Mouse (Mus musculus): ENCODE measurements at regions not wholly inside any gene's neighbourhood (a gene's known extent, or its start where the extent isn't known, plus 50 kb on each side); places are given as distances from the start of the nearest gene placed in this dataset.

GRCm38 (mm10) chr3:18711661-18712060 is 763.5 kb downstream of the Cypt12 start:
- TF ChIP-seq POLR2A (IDR thresholded peaks at IDR 0.05; ENCODE audit: insufficient read depth, low read depth, low read length) (no peak), CTCF (IDR thresholded peaks at IDR 0.05; ENCODE audit: insufficient read depth, low read depth, low read length) (no peak)
- WGBS, result 57% methylated on average over 1 of the region's 1 CpGs
- no peak overlapping the region for H3K4me3 ChIP-seq (ENCODE audit: insufficient read depth, low read depth, low read length)
- no peak overlapping the region for H3K27ac ChIP-seq (ENCODE audit: insufficient read depth, low read depth, low read length)
- H3K4me1 ChIP-seq (ENCODE audit: control insufficient read depth, insufficient read depth, low read length), result no peaks in the 10 kb centered on the region

GRCm38 (mm10) chr3:18713986-18714385 is 765.8 kb downstream of the Cypt12 start:
- Histone ChIP-seq H3K4me3 (ENCODE audit: insufficient read depth, low read depth, low read length) (no peak overlapping the region), H3K27ac (ENCODE audit: insufficient read depth, low read depth, low read length) (no peak overlapping the region), H3K4me1 (ENCODE audit: control insufficient read depth, insufficient read depth, low read length) (no peaks in the 10 kb centered on the region)
- no peak for TF ChIP-seq POLR2A (IDR thresholded peaks at IDR 0.05; ENCODE audit: insufficient read depth, low read depth, low read length)
- TF ChIP-seq CTCF (IDR thresholded peaks at IDR 0.05; ENCODE audit: insufficient read depth, low read depth, low read length), result no peak
- WGBS, result 95% methylated on average over 7 of the region's 7 CpGs

- no peaks in the 10 kb centered on the region for H3K4me1 ChIP-seq (ENCODE audit: control insufficient read depth, insufficient read depth, low read length)
- H3K4me3 ChIP-seq (ENCODE audit: insufficient read depth, low read depth, low read length), result no peak overlapping the region
- TF ChIP-seq CTCF (IDR thresholded peaks at IDR 0.05; ENCODE audit: insufficient read depth, low read depth, low read length) (no peak), POLR2A (IDR thresholded peaks at IDR 0.05; ENCODE audit: insufficient read depth, low read depth, low read length) (no peak)
- 81% methylated on average over 9 of the region's 9 CpGs for WGBS
- no peak overlapping the region for H3K27ac ChIP-seq (ENCODE audit: insufficient read depth, low read depth, low read length)
Measured at GRCm38 (mm10) chr3:18714968-18715630, 766.9 kb downstream of the Cypt12 start.

- 44% methylated on average over 5 of the region's 5 CpGs for WGBS
- H3K27ac ChIP-seq (ENCODE audit: insufficient read depth, low read depth, low read length), result no peak overlapping the region
- no peak overlapping the region for H3K4me3 ChIP-seq (ENCODE audit: insufficient read depth, low read depth, low read length)
- H3K4me1 ChIP-seq (ENCODE audit: control insufficient read depth, insufficient read depth, low read length), result no peaks in the 10 kb centered on the region
- TF ChIP-seq POLR2A (IDR thresholded peaks at IDR 0.05; ENCODE audit: insufficient read depth, low read depth, low read length), result no peak
- TF ChIP-seq CTCF (IDR thresholded peaks at IDR 0.05; ENCODE audit: insufficient read depth, low read depth, low read length), result no peak
Measured at GRCm38 (mm10) chr3:18715776-18716175, 767.6 kb downstream of the Cypt12 start.

GRCm38 (mm10) chr3:18725507-18725906 is 777.3 kb downstream of the Cypt12 start:
- no peak overlapping the region for H3K27ac ChIP-seq (ENCODE audit: insufficient read depth, low read depth, low read length)
- TF ChIP-seq POLR2A (IDR thresholded peaks at IDR 0.05; ENCODE audit: insufficient read depth, low read depth, low read length) (no peak), CTCF (IDR thresholded peaks at IDR 0.05; ENCODE audit: insufficient read depth, low read depth, low read length) (no peak)
- 100% methylated on average over 1 of the region's 1 CpGs for WGBS
- no peaks in the 10 kb centered on the region for H3K4me1 ChIP-seq (ENCODE audit: control insufficient read depth, insufficient read depth, low read length)
- H3K4me3 ChIP-seq (ENCODE audit: insufficient read depth, low read depth, low read length), result no peak overlapping the region

GRCm38 (mm10) chr3:18731251-18731650 is 783.0 kb downstream of the Cypt12 start:
- no peak overlapping the region for H3K27ac ChIP-seq (ENCODE audit: insufficient read depth, low read depth, low read length)
- 89% methylated on average over 1 of the region's 1 CpGs for WGBS

GRCm38 (mm10) chr3:18731674-18732073 is 783.5 kb downstream of the Cypt12 start:
- no peak overlapping the region for H3K4me3 ChIP-seq (ENCODE audit: insufficient read depth, low read depth, low read length)
- TF ChIP-seq POLR2A (IDR thresholded peaks at IDR 0.05; ENCODE audit: insufficient read depth, low read depth, low read length) (no peak), CTCF (IDR thresholded peaks at IDR 0.05; ENCODE audit: insufficient read depth, low read depth, low read length) (no peak)
- 79% methylated on average over 2 of the region's 2 CpGs for WGBS
- no peak overlapping the region for H3K27ac ChIP-seq (ENCODE audit: insufficient read depth, low read depth, low read length)
- no peaks in the 10 kb centered on the region for H3K4me1 ChIP-seq (ENCODE audit: control insufficient read depth, insufficient read depth, low read length)

More at GRCm38 (mm10) chr3:18731251-18731650, 783.0 kb downstream of the Cypt12 start:
- Histone ChIP-seq H3K4me3 (ENCODE audit: insufficient read depth, low read depth, low read length) (no peak overlapping the region), H3K4me1 (ENCODE audit: control insufficient read depth, insufficient read depth, low read length) (no peaks in the 10 kb centered on the region)
- no peak for TF ChIP-seq CTCF (IDR thresholded peaks at IDR 0.05; ENCODE audit: insufficient read depth, low read depth, low read length)
- no peak for TF ChIP-seq POLR2A (IDR thresholded peaks at IDR 0.05; ENCODE audit: insufficient read depth, low read depth, low read length)

GRCm38 (mm10) chr3:18733540-18733939 is 785.3 kb downstream of the Cypt12 start:
- Histone ChIP-seq H3K4me3 (ENCODE audit: insufficient read depth, low read depth, low read length) (no peak overlapping the region), H3K4me1 (ENCODE audit: control insufficient read depth, insufficient read depth, low read length) (no peaks in the 10 kb centered on the region), H3K27ac (ENCODE audit: insufficient read depth, low read depth, low read length) (no peak overlapping the region)
- WGBS, result 90% methylated on average over 1 of the region's 1 CpGs
- TF ChIP-seq POLR2A (IDR thresholded peaks at IDR 0.05; ENCODE audit: insufficient read depth, low read depth, low read length), result no peak
- no peak for TF ChIP-seq CTCF (IDR thresholded peaks at IDR 0.05; ENCODE audit: insufficient read depth, low read depth, low read length)

- Histone ChIP-seq H3K27ac (ENCODE audit: insufficient read depth, low read depth, low read length) (no peak overlapping the region), H3K4me1 (ENCODE audit: control insufficient read depth, insufficient read depth, low read length) (no peaks in the 10 kb centered on the region), H3K4me3 (ENCODE audit: insufficient read depth, low read depth, low read length) (no peak overlapping the region)
- TF ChIP-seq CTCF (IDR thresholded peaks at IDR 0.05; ENCODE audit: insufficient read depth, low read depth, low read length) (no peak), POLR2A (IDR thresholded peaks at IDR 0.05; ENCODE audit: insufficient read depth, low read depth, low read length) (no peak)
Measured at GRCm38 (mm10) chr3:18738946-18739345, 790.7 kb downstream of the Cypt12 start.

All from olfactory bulb, adult 2 months (tissue).